Mouse (Mus musculus): ENCODE results near the gene Tns1.

The Tns1 gene

DNA sequence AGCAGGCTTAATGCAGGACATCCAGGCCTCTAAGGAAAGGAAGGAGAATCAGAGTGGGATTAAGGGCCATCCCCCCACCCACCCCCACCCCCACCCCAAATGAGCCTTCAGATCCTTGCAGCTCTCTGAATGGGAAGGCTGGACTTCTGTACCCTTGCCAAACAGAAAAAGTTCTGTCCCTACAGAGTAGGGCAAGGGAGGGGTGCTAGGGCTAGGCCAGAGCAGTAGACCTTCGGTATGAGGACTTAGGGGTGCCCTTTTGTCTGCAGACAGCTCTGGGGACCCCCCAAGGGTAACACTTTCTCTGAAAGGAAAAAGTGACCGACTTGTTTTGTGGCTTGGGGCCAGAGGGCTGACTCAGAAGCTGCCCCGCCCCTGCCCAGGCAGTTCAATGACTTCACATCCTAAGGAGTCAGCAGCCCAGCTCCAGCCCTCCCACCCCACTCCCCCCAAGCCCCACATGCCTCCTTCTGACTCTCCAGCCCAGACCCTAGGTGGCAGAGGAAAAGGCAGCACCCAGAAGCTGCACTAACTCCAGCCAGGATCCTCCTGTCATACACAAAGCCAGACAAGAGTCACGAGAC, 168.9 kb downstream of the Tns1 start:
- WGBS: 50% methylated on average over 4 of the region's 4 CpGs

DNA sequence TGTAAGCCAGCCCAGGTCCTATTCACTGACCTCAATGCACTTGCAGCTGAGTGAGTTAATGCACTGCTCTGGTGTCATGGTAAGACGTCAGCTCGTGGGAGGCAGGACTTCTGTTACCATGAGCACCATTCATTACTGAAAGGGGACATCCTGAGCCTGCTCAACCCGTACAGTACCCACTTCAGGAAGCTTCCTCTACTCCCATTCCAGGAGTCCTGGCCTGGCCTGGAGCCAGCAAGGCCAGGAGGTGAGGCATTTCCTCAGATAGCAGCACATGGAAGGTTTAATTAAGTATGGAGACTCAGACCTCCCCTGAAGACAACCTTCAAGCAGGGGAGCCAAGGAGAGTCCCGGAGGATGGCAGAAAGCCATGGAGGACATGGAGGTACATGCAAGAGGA, 169.6 kb downstream of the Tns1 start:
- 59% methylated on average over 4 of the region's 4 CpGs for WGBS

DNA sequence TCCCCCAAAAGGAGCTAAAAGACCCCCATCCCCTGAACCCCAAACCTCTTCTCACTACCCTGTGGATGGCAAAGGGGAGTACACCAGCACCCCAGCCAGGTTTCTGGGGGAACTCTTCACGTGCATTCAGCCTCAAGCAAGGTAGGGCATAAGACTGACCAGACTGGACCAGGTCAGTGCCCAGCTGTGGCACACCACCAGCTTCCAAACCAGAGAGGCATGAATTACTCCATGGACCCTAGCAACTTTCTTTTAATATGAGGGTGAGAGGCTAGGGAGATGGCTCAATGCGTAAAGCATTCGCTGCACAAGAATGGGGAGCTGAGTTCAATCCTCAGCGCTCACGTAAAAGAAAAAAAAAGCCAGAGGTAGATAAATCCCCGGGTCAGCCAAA, 170.2 kb downstream of the Tns1 start:
- 91% methylated on average over 6 of the region's 6 CpGs for WGBS

DNA sequence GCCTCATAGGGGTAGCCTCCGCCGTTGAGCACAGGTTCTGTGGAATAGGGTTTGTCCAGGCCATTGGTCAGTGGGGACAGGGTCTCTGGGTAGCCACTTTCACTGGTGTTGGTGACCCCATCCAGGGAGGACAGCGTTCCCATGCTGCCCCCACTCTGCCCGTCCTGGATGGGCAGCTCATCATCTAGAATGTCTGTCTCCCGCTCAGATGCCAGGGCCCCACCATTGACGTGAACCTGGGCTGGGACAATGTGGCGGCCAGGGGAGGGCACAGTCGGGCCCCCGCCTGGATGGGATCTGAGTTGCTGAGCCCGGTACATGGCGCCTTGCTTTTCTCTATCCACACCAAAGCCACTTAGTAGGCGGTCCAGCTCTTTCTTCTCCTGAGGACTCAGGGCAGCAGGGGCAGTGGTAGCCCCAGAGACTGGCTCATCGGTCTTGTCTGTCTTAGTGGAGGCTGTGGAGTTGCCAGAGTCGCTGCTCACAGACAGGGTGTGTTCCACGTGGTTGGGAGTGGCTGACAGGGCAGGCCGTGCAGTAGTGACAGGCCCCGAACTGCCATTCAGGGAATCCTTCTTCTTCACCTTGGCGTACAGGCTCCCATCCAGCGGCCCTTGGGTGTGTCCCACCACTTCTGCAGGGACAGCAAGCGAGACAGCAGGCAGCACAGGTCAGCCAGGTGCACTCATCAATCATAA, 170.8 kb downstream of the Tns1 start:
- 93% methylated on average over 20 of the region's 20 CpGs for WGBS

DNA sequence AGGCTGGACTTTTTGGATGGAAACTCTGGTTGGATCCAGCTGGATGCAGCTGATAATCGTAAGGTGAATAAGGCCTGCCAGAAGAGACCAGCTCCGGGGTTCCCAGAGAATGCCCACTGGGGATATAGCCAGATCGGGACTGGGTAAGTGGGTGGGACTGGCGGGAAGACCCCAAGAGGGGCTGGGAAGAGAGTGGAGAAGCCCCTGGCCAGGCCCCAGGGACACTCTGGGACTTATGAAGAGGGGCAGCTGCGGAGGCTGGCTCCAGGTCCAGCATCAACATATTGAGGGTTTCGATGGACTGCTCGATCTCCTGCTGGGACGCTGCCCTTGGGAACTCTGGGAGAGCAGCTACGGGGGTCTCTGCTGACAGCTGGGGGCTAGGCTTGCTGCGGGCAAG, 171.7 kb downstream of the Tns1 start:
- 94% methylated on average over 10 of the region's 10 CpGs for WGBS

DNA sequence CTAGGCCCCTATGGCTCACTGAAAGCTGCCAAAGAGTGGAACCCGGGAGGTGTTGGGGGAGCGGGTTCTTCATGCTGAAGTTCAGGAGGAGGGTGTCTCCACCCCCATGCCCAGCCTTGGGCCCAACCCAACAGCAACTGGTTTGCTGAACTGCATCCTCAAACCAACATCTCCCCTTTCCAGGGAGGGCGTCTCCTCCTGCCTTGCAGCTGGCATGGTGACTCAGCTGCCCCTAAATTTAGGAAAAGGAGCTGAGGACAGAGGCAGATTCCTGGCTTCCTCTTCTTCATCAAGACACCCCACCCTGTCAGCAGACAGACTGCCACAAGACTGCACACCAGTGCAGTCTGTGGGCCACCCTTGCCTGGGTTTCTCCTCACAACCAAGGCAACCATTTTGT, 173.1 kb downstream of the Tns1 start:
- WGBS: 52% methylated on average over 3 of the region's 3 CpGs

DNA sequence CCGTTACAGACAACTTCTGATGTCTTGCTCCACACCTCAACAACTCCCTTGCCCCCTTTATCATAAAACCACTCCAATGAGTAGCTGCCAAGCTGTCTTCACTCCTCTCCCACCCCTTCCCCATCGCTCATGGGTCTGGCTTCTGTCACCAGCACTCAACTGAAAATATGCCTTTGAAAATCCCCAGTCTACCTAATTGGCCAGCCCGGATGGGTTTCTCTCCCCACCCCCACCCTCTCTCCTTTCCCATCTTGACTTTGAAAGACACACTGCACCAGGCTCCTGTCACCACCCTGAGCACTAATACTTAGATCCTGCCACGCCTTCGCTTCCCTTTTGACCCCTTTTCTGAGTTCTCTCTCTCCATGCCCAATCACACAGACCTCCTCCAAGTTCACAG, 175.5 kb downstream of the Tns1 start:
- WGBS: 84% methylated on average over 5 of the region's 5 CpGs

DNA sequence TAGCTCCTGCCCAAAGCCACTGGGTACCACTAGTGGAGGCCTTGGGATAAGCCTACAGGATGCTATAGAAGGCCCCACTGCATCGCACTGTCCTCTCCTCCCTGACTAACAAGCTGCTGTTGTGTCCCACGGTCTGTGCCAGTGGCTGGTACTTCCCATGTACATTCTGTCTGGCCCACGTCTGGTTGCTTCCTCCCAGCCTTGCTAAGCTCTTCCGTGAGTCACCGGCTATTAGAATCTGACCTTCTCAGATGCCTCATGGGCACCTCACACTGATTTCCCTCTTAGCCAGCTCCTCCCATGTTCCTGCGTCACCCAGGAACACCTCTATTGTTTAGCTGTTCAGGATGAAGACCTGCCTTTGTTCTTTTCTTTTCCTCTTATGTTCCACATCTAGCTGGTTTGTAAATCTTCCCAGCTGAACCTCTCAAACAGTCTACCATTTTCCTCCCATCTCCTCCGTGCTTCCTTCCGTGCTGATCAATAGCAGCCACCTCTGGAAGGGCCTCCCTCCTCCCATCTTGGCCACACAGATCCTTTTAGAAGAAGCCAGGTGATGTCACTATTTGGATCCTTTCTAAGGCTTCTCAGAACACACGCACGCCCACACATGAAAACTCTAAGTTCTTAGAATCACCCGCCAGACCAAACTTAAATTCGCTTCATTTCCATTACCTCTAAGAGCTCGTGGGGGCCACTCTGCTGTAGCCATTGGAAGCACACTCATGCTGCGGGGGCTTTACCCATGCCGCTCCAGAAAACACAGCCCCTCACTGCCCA, 176.5 kb downstream of the Tns1 start:
- 49% methylated on average over 15 of the region's 15 CpGs for WGBS

DNA sequence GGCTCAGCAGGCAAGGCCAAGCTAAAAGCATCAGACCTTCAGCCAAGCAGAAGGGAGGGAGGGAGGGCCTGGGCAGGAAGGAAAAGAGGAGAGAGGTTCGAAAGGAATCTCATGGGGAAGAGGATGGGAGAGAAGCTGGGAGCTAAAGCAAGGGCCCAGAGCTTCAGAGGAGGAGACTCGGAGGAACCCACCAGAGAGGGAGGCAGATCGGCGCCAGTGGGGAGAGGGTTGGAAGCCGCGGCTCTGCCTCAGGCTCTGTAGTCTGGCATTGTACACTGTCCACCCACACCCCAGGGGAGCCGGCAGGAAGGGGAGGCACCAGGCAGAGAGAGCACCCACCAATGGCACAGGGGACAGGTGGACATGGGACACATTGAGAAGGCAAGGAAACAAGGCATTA, 177.5 kb downstream of the Tns1 start:
- 68% methylated on average over 7 of the region's 7 CpGs for WGBS

DNA sequence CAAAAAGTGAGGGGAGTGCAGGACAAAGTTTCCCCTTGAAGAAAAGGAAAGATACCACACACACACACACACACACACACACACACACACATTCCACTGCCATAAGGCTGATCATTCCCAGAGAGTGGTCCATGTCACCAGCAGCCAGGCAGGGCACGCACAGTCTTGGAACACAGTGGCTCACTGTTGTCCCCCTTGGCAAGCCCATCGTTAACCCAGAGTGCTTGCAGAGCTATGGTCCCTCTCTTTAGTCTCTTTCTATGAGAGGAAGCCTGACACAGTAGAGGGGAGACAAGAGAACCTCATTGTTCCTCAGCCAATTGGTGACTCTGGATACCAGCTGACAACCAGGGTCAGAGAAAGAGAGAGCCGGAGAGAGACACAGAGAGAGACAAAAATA, 179.9 kb downstream of the Tns1 start:
- WGBS: 66% methylated on average over 3 of the region's 3 CpGs

DNA sequence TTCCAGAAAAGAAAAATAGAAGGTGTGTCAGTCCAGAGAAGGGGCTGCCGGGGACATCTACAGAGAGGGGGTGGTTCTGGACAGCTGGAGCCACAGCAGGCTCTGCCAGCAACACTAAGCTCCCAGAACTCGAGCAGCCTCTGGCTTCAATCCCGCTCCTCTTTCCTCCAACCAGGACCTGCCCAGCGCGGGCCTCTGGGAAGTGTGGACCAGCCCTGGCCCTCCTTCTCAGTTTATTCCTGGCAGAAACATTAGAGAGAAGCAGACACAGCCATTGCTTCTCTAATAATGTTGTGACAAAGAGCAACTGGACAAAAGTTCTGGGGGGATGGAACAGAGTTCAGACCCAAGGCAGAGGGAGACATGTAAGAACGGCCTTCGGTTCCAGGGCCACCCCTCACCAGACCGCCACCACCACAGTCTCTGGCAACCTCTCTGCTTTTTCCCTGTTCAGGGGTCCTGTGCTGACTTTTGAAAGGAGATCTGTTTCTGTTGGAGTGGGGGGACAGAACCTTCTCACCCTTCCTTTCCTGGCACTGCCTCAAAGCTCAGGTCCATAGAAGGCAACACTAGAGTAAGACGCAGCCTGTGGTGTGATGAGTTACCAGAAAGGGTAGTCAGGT, 180.5 kb downstream of the Tns1 start:
- 53% methylated on average over 9 of the region's 9 CpGs for WGBS

DNA sequence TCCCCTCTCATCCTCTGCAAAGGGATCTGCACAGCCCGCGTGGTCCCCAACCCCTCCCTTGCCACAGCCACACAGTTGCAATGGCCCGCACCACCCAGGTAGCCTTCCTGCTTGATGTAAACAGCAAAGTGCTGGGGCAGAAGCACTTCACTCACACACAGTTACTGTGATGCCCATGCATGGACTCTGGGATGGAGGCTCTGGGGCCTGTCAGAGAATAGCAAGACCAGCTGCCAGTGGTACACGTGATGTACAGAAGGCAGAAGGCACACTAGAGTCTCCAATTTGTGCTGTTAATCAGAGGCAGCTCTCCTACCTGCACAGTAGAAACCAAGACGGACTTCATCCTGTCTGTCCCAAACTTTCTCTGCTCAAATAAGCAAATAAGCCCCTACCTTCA, 181.0 kb downstream of the Tns1 start:
- 83% methylated on average over 5 of the region's 5 CpGs for WGBS

DNA sequence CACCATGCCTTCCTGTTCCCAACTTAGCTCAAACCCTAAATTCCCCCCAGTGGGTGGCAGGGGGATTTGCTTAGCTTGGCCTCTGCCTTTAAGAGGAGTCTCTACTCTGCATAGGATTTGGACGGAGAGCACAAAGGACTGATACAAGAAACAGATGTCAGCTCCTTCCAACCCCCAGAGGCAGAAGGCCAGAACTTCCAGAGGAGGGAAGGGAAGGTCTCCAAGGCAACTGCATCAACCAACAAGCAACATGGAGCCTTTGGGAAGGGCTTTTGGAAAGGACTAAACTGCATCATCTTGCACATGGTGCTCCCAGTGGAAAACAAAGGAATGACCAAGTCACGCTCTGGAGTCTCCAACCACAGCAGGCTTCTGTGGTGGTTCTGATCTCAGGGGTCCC, 182.0 kb downstream of the Tns1 start:
- 56% methylated on average over 2 of the region's 2 CpGs for WGBS

DNA sequence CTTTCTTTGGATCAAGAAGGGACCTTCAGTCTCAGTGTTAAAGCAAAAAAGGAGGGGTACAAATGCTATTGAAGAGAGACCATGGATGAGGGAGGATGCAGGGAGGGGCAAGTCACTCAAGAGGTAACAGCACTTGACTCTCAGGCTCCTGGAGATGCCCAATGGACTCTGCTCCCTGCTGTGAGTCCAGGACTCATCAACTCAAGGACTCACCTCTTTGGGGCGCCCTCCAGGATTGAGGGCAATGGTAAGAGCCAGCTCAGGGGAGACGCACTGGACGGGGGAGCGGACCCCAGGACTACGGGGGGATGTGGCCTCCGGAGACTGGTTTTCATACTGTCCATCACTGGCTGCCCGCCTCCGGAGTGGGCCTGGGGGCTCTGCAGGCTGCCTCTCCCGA, 182.6 kb downstream of the Tns1 start:
- 87% methylated on average over 9 of the region's 9 CpGs for WGBS

DNA sequence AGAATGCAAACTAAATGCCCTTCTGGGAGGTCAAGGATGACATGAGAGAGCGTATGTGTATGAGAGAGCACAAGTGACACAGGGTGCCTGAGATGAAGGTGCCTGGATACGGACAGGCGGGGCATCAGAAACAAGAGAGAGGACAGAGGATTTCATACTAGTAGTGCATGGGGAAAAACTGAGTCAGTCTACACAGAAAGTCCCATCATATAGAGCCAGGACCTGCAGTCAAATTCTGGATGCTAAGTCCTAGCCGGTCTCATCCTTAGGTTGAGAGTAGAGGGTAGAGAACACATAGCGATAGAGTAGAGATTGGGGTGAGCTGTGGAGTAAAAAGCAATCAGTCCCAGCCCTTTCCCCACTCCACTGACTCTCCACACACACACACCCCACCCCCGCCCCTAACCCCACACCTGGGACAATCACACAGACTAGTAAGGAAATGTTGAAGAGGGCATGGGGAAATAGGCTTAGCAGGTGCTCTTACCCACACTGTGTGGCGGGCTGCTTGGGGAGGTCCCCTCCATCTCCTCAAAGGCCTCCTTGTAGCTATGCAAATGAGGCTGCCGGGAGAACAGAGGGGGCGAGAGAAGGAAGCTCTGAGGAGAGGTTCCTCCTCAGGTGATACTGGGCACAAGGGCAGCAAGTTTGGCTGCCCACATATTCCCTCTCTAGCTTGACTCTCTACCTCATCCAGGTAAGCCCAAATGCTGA, 183.6 kb downstream of the Tns1 start:
- WGBS: 83% methylated on average over 9 of the region's 9 CpGs

DNA sequence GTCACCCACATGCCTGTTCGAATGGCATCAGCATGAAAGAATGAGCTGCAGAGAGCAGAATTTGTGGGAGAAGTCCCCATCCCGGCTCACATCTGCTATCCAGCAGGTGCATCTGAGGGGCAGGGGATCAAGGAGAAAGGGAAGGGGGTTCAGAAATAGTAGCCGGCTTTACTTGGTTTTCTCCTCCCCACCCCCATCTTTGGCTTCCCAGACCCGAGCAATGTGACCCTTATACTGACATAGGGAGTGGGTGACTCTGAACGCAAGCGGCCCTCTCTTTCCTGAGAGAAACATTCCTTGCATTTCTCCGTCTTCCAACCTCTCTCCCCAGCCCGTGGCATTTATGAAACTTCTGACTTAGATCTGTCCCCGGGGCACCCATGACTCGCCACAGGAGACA, 185.7 kb downstream of the Tns1 start:
- 85% methylated on average over 10 of the region's 10 CpGs for WGBS

DNA sequence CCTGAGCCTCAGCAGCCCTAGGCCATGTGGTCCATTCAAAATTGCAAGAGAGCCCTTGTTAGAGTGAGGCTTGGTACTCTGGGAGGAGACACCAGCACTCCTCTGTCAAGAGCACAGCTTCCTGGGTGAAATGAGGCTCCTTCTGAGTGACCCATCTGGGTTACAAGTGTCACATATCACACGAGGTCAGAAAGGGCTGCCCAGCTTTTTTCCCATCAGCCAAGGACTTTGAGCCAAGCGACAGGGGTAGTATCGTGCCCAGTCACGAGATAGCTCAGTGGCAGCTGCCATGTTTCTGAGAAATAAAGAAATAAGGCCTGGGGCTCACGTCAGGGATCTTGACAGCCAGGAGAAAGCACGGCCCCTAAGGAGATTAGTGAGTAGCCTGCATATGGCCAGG, 186.4 kb downstream of the Tns1 start:
- 82% methylated on average over 6 of the region's 6 CpGs for WGBS

DNA sequence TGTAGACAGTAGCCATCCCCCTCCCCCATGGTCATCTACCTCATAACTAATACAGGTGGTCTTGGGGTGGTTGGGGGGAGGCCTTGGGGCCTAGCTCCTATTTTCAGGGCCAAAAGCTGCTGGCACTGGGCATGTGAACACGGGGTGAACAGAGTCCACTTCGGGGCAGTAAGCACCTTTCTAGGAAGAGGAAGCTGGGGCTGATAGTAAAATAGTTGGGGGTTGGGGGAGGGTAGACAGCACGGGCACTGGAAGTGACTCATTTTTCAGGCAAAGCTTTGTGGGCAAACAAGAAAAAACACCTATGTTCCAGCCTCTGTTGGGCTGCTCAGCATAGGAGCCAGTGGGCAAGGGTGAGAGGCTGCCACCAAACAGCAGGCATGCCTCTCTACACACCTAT, 187.7 kb downstream of the Tns1 start:
- 74% methylated on average over 3 of the region's 3 CpGs for WGBS

DNA sequence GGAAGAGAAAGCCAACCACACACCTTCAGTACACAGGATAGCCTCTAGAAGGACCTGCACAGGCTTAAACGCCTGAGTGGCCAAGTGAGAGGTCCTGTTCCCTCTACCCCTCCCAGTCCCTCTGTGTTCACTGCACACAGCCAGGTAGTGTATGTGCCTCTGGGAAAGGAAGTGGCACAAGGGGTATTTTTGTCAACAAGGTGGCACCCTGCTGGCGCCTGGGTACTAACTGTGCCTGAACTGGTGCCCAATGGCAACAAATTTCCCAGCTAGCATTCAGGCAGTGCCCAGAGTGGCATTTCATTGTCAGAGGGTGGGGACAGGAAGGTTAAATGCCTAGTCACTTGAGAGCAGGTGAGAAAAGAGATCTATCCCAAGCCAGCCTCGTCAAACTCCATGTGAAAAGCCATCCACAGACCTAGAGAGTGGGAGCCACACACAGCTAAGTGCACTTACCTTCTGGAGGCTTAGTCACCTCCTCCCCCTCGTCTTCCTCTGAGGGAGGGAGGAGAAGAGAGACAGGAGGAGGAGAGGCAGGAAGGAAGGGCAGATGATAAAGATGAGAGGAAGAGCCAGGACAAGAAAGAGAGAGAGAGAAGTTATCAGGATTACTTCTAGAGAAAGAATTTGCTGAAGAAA, 188.7 kb downstream of the Tns1 start:
- WGBS: 37% methylated on average over 4 of the region's 4 CpGs

DNA sequence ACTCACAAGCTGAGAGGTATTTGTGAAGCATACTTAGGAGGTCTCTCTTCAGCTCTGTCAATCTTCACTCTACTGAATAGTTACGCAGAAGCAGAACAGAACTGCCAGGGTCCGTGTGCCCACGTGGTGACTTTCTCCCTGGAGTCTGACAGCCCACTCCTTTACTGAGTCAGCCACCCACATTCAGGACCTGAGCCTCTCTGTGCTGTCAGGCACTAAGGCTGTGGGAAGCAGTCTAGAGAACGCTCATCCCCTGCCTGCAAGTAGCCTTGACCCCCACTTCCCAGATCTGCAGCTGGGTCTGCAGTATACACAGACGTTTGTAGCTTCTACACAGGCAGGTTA, 191.1 kb downstream of the Tns1 start:
- 48% methylated on average over 5 of the region's 5 CpGs for WGBS

DNA sequence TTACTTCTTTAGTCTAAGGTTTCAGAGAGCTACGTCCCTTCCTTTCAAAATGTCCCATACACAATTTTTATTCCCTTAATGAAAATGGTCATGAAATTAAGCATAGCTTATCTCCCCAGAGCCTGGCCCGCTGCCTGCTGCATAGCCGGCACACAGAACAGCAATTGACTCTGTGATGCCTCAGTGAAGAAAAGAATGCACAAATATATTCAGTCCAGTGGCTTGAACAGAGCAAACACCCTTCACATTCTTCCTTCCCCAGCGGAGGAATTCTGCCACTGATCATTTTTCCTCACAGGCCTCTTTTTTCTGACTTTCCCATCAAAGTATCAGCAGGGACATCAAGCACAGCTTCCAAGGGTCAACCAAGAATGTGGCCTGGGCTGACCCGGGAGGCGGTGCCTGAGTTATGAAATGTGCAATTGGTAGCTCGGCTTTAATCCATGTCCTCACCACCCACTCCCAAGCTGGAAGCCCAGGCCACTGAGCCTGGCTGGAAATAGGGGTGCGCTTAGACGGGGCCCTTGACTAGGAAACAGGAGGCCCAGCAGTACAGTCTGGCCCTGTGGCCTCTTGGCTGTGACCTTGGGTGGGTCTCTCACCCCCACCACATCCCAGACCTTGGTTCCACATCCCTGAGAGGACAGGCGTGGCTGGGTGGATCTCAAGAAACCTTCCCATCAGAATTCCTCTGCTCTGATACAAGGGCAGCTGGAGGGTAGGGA, 191.7 kb downstream of the Tns1 start:
- 64% methylated on average over 10 of the region's 10 CpGs for WGBS
